Mouse (Mus musculus) thymus, adult 2 months (tissue): ENCODE results near the gene Atp11b.

Source experiments
- CTCF ChIP-seq: fragments of 200-500 bp; IDR thresholded peaks from 2 replicates; pipeline ENCODE4 v1.5.1; 2012; ENCODE audit warnings: mild to moderate bottlenecking, control low read depth, low read length, moderate library complexity, borderline replicate concordance; ENCODE audit not compliant: control insufficient read depth, poor library complexity, insufficient read depth; ENCODE audit errors: extremely low read depth
- POLR2A ChIP-seq: fragments of 200-500 bp; IDR thresholded peaks from 2 replicates; pipeline ENCODE4 v1.6.1; 2012; ENCODE audit warnings: mild to moderate bottlenecking, low read length, control low read depth, moderate library complexity; ENCODE audit not compliant: control insufficient read depth, poor library complexity, insufficient read depth; ENCODE audit errors: extremely low read depth

DNA sequence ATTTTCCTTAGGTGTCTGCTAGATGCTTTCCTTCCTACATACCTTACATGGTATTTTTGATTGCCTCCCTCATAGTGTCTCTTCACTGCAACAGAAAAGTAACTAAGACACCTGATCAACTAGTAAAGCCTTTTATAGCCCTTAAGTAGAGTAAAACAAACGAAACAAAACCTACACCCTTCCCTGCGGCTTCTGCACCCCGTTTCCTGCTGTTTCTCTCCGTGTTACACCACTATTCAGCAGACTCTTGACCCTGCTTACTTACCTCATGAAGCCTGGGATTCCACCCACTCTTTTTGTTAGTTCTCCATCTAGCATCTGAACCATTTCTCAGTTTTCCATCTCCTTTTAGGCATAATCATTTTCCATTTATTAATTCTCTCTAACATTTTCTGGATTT is 8.8 kb downstream of the Atp11b start:
- TF ChIP-seq CTCF (no peak), POLR2A (no peak)
